Comparison of ENCODE assay signal across 10 mouse cellular contexts in the genomic region with DNA sequence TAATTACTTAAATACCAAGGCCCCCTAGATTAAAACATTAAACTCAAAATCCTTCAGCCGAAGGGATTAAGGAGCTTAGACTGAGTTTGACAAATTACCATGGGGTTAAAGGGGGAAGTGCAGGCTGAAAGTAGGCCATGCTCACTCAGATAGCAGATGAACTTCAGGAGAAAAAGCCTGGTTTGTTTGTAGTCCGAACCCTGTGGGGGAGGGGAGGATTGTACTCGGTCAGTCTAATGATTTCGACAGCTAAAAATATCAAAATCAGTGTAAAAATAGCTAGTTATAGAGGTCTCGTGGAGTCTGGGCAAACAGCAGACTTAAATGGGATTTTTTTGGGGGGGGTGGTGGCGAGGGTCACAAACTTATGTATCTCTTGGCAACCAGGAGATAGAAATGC.
DNase-seq lines count a peak whose midpoint lies in the region; ATAC-seq lines count a peak whose summit lies in the region.
"Had no signal": no experiment of that assay in that cellular context is flagged by ENCODE, and none has a peak within 500 bp of the region (broad histone marks: within the 10 kb centered on the region; RNA-seq: fewer than 3 reads in every experiment).

No protein-coding gene starts in this region.

- no peaks in the 10 kb centered on the region for H3K9me3 ChIP-seq in heart, embryonic 16.5 days (replicated peaks; ENCODE audit: control insufficient read depth, low read length)
- H3K9me3 ChIP-seq in forebrain, embryonic 16.5 days (ENCODE audit: control insufficient read depth, low read length), result no peaks in the 10 kb centered on the region

- peak; percentile 59 for DNase-seq in adrenal gland, adult 2 months
- DNase-seq in adrenal gland, postnatal 4 days (ENCODE audit: low spot score in 2 of 2), result no peak
- peak; percentile 64 for DNase-seq in kidney, adult 9 months
- no peak for DNase-seq in kidney, adult 18-20 months
- DNase-seq in cerebellum, adult 9-10 months, result peak; percentile 53
- no peak for DNase-seq in right cerebral cortex, postnatal 36 days (ENCODE audit: low spot score in 2 of 2)

- peak overlapping the region; percentile 92 for H3K27ac ChIP-seq in heart, embryonic 16.5 days (ENCODE audit: low read length)
- no peak overlapping the region for H3K27ac ChIP-seq in forebrain, embryonic 16.5 days (ENCODE audit: low read length)

- peaks cover 24% of the 10 kb centered on the region for H3K36me3 ChIP-seq in heart, embryonic 16.5 days (ENCODE audit: control insufficient read depth, insufficient read depth)
- no peaks in the 10 kb centered on the region for H3K36me3 ChIP-seq in forebrain, embryonic 16.5 days (ENCODE audit: control insufficient read depth, insufficient read depth)

- peak overlapping the region; percentile 49 for H3K4me2 ChIP-seq in heart, embryonic 16.5 days (ENCODE audit: low read depth, low read length)
- H3K4me2 ChIP-seq in forebrain, embryonic 16.5 days (ENCODE audit: low read length), result no peak overlapping the region
- H3K4me2 ChIP-seq: midbrain, embryonic 11.5 days had no signal

- no peaks in the 10 kb centered on the region for H3K27me3 ChIP-seq in heart, embryonic 16.5 days (ENCODE audit: control insufficient read depth, insufficient read depth, low read length)
- H3K27me3 ChIP-seq in forebrain, embryonic 16.5 days (replicated peaks; ENCODE audit: control insufficient read depth, insufficient read depth, low read length), result no peaks in the 10 kb centered on the region

- ATAC-seq in heart, embryonic 16.5 days (replicated peaks; ENCODE audit: extremely low read depth, insufficient read depth, low FRiP score), result no peak
- no peak for ATAC-seq in forebrain, embryonic 16.5 days
- ATAC-seq: inflammation-experienced regulatory T-cells, adult 6 months had no signal

- 32% methylated on average over 6 of the region's 6 CpGs for WGBS in heart, embryonic 16.5 days
- 37% methylated on average over 6 of the region's 6 CpGs for WGBS in forebrain, embryonic 16.5 days

- 0 out of 2 replicates have a peak overlapping the region, but pooled peaks have one; percentile 11 for H3K9ac ChIP-seq in heart, embryonic 16.5 days (ENCODE audit: low read length)
- H3K9ac ChIP-seq in forebrain, embryonic 16.5 days (replicated peaks; ENCODE audit: low read depth, low read length), result no peak overlapping the region

- H3K4me3 ChIP-seq in heart, embryonic 16.5 days (ENCODE audit: low read length), result no peak overlapping the region
- no peak overlapping the region for H3K4me3 ChIP-seq in forebrain, embryonic 16.5 days (replicated peaks; ENCODE audit: low read length)

- H3K4me1 ChIP-seq in heart, embryonic 16.5 days (ENCODE audit: control insufficient read depth, insufficient read depth, low read length), result peaks cover 28% of the 10 kb centered on the region
- peaks cover 17% of the 10 kb centered on the region for H3K4me1 ChIP-seq in forebrain, embryonic 16.5 days (replicated peaks; ENCODE audit: control insufficient read depth, insufficient read depth, low read length)

Comparison
In these comparisons a context has a peak if more than half of its experiments do, and no peak if none do; other contexts are left out.
1. DNase-seq: peak in adrenal gland, adult 2 months (single experiment), kidney, adult 9 months (single experiment) and cerebellum, adult 9-10 months (single experiment); none in adrenal gland, postnatal 4 days (0 of 2), kidney, adult 18-20 months (single experiment) and right cerebral cortex, postnatal 36 days (0 of 2).